Mouse (Mus musculus) brain, adult 2 months (tissue): ENCODE data around the gene Masp2.

Experiments
- DNase-seq: peaks from one replicate; pipeline ENCODE4 v3.0.0; 2011; ENCODE audit warnings: low read depth, low spot score

The Masp2 gene

GRCm38 (mm10) chr4:148602357-148603120, at the start of gene Masp2:
Gene Masp2 (plus strand): TSS chr4:148602554.
- DNase-seq, result no peak

GRCm38 (mm10) chr4:148557766-148558165, 44.6 kb upstream of the Masp2 start:
- no peak for DNase-seq

DNA sequence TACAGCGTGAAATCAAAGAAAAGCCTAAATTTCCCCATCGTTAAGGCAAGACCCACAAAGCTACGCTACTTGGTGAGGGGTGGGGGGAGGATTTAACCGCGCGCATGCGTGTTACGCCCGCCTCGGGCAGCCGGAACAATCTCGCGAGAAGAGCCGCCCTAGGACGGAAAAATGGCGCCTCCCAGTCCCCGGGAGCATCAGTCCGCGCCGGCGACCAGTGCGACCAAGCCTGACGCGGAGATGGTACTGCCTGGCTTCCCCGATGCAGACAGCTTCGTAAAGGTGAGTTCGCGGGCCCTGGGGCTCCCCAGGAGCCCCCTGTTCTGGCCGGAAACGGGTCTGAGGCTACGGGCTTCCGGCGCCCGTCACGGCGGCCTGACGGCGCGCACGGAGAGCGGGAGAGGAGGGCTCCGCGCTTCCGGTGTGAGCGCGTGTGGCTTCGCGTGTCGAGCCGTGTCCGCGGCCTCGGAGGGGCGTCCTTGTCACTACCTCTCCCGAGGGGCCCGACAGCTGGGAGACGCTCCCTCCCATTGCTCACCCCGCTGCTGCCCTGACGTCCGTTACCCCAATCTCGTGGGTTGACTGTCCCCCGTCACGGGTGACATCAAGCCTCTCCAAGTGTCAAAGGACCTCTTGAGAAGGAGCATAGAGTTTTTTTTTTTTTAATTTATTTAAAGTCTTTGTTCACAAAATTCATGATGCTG, 43.9 kb upstream of the Masp2 start, which contains the start of gene Exosc10:
TSS of gene Exosc10 (plus strand) at position 133 of the 704 bp plus-strand sequence.
- DNase-seq, result peak; percentile 92

DNA sequence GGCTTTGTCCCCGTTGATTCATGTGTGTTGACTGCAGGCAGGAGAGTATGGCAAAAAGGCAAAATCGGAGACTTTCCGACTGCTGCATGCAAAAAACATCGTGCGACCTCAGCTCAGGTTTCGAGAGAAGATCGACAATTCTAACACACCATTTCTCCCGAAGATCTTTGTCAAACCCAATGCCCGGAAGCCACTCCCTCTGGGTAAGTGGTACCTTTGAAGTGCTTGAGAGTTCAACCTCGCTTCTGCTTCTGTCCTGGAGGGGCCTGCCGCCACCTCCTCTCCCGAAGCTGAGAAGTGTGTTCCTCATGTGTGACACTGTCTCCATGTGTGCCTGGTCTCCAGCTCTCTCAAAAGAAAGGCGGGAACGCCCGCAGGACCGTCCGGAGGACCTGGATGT, 39.7 kb upstream of the Masp2 start:
- no peak for DNase-seq

- DNase-seq, result no peak
Observed at GRCm38 (mm10) chr4:148563595-148563994, 38.8 kb upstream of the Masp2 start.

DNA sequence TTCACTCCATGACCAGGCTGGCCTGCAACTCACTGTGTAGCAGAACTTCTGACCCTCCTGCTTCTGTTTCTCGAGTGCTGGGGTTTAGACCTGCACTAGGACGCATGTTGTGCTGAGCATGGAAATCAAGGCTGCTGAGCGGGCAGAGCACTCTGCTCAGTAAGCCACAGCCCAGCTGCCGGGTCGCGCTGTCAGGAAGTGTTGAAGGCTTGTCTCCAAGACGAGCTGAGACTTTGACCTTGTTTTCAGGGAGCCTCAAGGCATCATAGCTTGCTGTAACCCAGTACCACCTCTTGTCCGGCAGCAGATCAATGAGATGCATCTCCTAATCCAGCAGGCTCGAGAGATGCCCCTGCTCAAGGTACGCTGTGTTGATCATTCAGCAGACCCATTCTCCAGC, 32.2 kb upstream of the Masp2 start:
- DNase-seq, result no peak

DNA sequence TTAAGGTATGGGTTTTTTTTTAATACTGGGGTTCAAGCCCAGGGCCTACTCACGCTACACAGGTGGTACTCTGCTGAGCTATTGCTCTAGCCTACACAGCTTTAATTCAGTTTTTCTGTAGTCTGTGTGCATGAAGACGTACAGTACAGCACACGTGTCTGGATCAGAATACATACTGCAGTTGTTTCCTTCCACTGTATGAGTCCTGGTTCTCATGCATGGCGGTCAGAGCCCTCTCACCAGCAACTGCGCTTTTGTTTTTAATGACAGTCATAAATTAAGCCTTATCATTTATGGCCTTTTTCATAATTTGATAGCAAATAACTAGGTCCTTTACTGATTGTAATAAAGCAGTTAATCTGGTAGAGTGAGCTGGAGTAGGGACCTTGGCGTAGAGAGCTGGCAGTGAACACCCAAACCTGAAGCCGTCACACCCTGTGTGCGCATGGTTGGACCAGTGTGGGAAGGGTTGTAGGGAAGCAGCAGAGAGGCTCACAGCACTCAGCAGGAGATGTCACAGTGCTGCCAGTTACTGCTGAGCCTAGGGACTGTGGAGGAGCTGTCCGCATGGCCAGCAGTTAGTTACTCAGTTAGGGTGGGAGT, 31.6 kb upstream of the Masp2 start:
- no peak for DNase-seq

DNA sequence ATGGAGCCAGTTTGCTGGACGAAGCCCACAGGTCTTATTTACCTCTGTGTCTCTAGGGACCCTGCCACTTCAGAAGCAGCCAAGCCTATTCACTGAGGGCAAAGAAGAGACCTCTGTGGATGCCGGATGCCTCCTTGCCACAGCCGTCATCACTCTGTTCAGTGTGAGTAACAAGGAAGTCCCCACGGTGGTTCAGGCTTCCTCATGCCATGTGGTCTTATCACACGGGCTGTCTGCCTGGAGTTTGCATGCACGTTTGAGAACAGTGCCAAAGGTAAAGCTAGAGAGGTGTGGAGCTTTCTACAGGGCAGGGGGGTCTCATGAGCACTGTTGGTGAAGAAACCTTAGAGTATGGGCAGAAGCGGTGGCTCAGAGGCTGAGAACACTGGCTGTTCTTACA, 29.1 kb upstream of the Masp2 start:
- no peak for DNase-seq

DNA sequence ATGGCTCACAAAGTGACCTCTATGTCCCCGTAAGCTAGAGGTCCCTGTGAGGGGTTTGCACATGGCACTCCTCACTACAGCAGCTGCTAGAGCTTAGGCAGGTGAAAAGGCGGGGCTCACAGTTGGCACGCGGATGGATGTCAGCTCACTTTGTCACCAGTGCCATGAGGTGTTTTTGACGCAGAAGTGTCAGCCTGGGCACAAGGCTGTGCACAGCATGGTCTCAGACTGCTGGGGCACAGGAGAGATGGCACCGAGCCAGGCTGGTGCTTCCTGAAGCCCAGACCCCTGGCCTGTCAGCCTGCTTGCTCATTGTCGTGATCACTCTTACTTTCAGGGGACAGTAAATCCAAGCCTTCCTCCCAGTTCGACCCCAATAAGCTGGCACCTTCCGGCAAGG, 21.6 kb upstream of the Masp2 start:
- DNase-seq, result no peak

- no peak for DNase-seq
Observed at GRCm38 (mm10) chr4:148581422-148581821, 20.9 kb upstream of the Masp2 start.

DNA sequence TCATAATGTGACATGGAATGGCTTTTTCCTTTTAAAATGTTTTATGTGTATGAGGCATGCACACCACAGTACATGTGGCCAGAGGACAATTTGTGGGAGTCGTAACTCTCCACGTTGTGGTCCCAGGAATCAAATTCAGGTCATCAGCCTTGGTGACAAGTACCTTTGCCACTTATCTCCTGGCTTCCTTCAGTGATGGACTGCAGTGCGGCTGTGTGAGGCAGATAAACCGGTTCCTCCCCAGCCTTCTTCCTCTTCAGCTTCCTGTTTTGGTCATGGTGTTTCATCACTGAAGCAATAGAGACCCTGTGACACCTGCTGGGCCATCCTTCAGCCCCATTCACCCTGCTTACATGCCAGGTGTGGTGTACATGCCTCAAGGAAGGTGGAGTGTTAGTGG, 19.1 kb upstream of the Masp2 start:
- no peak for DNase-seq

DNA sequence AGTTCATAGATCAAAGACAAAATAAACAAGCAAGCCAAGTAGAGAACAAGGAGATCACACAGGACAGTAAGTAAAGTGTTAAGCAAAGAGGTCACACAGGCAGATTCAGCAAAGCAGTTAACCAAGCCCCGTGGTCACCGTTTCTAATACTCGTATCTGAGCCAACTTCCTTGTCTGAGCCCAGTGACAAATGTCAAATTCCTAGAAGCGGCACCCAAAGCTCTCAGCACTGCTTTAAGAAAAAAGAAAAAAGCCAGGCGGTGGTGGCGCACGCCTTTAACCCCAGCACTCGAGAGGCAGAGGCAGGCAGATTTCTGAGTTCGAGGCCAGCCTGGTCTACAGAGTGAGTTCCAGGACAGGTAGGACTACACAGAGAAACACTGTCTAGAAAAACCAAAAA, 15.7 kb upstream of the Masp2 start:
- DNase-seq, result no peak

- DNase-seq, result peak; percentile 53
Observed at GRCm38 (mm10) chr4:148588793-148589192, 13.6 kb upstream of the Masp2 start.

- DNase-seq, result no peak
Observed at GRCm38 (mm10) chr4:148589565-148589964, 12.8 kb upstream of the Masp2 start.

DNA sequence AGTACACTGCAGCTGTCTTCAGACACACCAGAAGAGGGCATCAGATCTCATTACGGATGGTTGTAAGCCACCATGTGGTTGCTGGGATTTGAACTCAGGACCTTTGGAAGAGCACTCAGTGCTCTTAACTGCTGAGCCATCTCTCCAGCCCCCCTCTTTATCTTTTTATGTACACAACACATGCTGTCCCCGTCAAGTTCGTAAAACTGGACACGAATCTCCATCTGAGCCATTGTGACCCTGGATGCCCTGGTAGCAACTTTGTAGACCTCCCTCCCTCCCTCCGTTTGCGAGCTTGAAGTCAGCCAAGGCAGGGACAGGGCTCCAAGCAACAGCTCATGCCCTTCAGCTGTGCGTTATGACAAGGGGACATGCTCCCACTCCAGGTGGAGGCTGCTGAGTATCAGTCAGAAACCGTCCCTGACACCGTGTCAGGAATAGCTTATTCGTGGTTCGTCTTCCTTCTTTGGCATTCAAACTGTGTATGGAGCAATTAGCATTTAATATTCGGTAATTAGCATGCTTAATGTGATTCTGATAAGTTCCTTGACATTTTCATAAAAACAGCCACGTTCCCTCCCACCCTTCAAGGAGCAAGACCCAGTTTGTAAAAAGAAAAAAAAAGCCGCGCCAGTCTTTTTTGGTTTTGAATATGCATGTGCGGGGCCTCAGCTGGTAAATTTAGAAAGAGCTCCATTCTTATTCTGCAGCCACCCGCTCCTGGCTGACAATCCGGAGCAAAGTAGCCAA, 11.8 kb upstream of the Masp2 start:
- no peak for DNase-seq

- peak; percentile 99 for DNase-seq
Observed at GRCm38 (mm10) chr4:148591171-148591630, 11.2 kb upstream of the Masp2 start, which contains the start of gene Srm. Gene Srm (plus strand): TSS chr4:148591503.

DNA sequence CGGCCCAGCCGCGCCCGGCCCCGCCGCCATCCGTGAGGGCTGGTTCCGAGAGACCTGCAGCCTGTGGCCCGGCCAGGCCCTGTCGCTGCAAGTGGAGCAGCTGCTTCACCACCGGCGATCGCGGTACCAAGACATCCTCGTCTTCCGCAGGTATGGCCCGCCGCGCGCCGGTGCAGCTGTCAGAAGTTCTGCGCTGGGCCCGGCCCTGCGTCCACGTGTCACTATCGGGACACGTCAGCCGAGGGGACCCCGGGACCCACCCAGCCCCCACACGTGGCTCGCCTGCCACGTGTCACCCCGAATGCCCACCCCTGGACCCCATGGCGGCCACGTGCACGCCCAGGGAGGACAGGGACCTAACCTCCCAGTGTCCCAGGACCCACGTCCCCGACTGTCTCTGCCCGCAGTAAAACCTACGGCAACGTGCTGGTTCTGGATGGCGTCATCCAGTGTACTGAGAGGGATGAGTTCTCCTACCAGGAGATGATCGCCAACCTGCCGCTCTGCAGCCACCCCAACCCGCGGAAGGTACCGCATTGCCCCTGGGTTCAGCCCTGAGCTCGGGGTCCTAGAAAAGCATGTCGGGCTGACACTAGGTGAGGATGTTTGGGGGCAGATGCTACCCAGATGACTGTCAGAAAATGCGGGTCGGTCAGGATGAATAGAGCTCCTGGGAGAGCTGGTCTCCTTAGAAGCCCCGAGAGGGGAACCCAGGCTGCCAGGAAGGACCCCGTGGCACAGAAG, 10.5 kb upstream of the Masp2 start:
- DNase-seq, result peak; percentile 39

- DNase-seq, result no peak
Observed at GRCm38 (mm10) chr4:148593996-148594395, 8.4 kb upstream of the Masp2 start.

DNA sequence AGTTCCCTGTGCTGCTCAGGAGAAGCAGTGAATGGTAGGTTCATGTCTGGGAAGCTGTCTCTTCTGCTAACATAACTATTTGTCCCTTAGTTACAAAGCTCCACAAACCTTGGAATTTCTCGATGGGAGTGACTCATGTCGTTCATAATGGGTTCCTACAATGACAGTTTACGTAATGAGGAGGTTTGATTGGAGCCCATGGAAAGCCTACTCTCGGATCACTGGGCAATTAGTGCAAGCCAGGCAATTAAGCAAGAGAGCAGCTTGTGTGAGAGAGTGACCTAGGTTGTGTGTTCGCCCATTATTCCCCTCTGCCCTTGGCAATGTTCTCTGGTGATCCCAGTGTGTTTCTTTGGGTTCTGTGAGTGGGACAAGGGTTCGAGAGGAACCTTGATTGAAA, 6.4 kb upstream of the Masp2 start:
- DNase-seq, result no peak

DNA sequence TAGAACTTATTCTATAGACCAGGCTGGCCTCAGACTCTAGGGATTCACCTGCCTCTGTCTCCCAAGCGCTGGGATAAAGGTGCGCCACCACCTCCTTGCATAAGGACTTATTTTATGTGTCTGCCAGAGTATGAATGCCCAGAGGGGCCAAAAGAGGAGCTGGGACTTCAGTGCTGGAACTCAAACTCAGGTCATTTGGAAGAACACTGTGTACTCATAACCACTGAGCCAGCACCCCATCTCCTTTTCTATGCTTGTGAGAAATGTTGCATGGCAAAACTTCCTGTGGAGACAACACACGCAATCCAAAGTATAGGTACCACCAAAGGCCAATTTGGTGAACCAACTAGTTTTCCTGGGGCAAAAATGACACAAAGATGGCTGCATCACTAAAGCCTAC, 5.6 kb upstream of the Masp2 start:
- no peak for DNase-seq

- DNase-seq, result no peak
Observed at GRCm38 (mm10) chr4:148598826-148599225, 3.5 kb upstream of the Masp2 start.
